Mouse (Mus musculus) megakaryocyte, embryonic 14.5 days (primary cell): ENCODE measurements around the gene Erbb4.

Source experiments
- FLI1 ChIP-seq: IDR thresholded peaks from 2 replicates; pipeline ENCODE4 v1.6.1; 2012; ENCODE audit warnings: low read length, inconsistent platforms, mixed read lengths
- GATA1 ChIP-seq: IDR thresholded peaks from 3 replicates; pipeline ENCODE4 v1.6.1; 2012; ENCODE audit warnings: mixed read lengths, low read length, inconsistent platforms, borderline replicate concordance

DNA sequence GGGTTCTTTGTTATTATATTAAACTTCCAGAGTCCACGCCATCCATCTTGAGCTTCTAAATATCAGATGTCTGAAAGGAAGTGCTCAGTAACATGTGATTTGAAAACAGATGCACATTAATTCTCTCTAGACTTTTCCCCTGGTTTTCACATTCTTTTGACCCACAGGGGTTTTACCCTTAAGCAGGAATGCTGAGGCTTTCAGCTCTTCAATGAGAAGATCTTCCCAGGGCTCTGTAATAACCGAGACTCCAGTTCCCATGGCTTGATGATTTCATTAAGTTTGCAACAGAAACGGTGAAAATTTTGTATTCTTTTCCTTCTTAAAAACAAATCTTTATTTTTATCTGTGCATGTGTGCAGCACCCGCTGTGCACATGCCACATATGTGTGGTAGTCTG, 1051.4 kb downstream of the Erbb4 start:
- no peak for TF ChIP-seq FLI1
- TF ChIP-seq GATA1, result no peak
